Mouse (Mus musculus): ENCODE results near the gene Fam81b.

GRCm38 (mm10) chr13:76178700-76179099, 126.2 kb downstream of the Fam81b start:
- TF ChIP-seq GATA1 (IDR thresholded peaks at IDR 0.05; ENCODE audit: low read length) (no peak), TAL1 (IDR thresholded peaks at IDR 0.05; ENCODE audit: low read length) (no peak)

All from erythroblast, embryonic 14.5 days (primary cell).